Mouse (Mus musculus) erythroblast, embryonic 14.5 days (primary cell): ENCODE data around the gene Pdlim3. TPM values are rescaled to one million over a fixed set of nuclear protein-coding genes. Genes with fewer than 3 reads are reported as not detected.
"Not testable (repeated sequence)": the region's sequence is repeated elsewhere in the genome, so short reads cannot be mapped to it uniquely, and the experiment has no call there.

Experiments
- H3K27me3 ChIP-seq: 2 replicates; pipeline ENCODE4 v1.6.1; 2012; ENCODE audit warnings: inconsistent platforms; ENCODE audit not compliant: control insufficient read depth
- H3K36me3 ChIP-seq: 2 replicates; pipeline ENCODE4 v1.6.1; 2012; ENCODE audit warnings: mild to moderate bottlenecking, inconsistent platforms; ENCODE audit not compliant: control insufficient read depth
- H3K4me1 ChIP-seq: 2 replicates; pipeline ENCODE4 v1.6.1; 2012; ENCODE audit warnings: inconsistent platforms; ENCODE audit not compliant: control insufficient read depth
- H3K4me3 ChIP-seq: replicated peaks from 2 replicates; pipeline ENCODE3; 2012; ENCODE audit warnings: moderate library complexity, mild to moderate bottlenecking, inconsistent platforms
- H3K9me3 ChIP-seq: 2 replicates; pipeline ENCODE4 v1.6.1; 2012; ENCODE audit warnings: low read length, inconsistent platforms, mixed read lengths; ENCODE audit not compliant: control insufficient read depth
- GATA1 ChIP-seq: IDR thresholded peaks from 2 replicates; pipeline ENCODE4 v1.6.1; 2012; ENCODE audit warnings: low read length, inconsistent platforms, mixed read lengths
- TAL1 ChIP-seq: IDR thresholded peaks from 3 replicates; pipeline ENCODE4 v1.6.1; 2012; ENCODE audit warnings: low read length, inconsistent platforms, mixed read lengths
- polyA plus RNA-seq: library from polyadenylated mRNA; stranded (reverse); fragments of >175 nt; gene quantifications from 2 replicates; pipeline ENCODE4 v1.2.3, GENCODE M21; 2012

Pdlim3 gene
- polyA plus RNA-seq: not detected in 2 replicates

DNA sequence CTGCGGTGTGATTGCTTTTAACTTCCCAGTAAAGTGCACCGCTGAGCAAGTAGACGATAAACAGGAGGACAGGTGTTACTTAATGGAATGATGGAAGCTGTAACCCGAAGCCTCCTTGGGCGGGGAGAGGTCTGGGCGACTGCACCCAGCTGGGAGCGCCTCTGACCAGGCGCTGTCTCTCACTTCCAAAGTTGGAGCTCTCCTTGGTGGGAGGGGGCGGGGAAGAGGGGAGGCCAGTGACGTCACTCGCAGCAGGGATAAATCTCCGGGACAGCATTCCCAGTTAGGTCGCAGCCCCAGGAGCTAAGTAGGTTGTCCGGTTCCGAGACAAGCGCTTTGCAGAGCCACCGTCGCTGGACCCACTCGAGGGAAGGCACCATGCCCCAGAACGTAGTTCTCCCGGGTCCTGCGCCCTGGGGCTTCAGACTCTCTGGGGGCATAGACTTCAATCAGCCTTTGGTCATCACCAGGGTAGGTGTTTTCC is at the start of gene Pdlim3:
Gene Pdlim3, plus strand, starts transcription at position 260 of the 484 bp plus-strand sequence.
- Histone ChIP-seq H3K36me3 (no peaks in the 10 kb centered on the region), H3K4me1 (no peaks in the 10 kb centered on the region), H3K4me3 (no peak within 1 kb of the TSS), H3K9me3 (no peaks in the 10 kb centered on the region), H3K27me3 (peaks cover 19% of the 10 kb centered on the region)
- TF ChIP-seq TAL1 (no peak), GATA1 (no peak)

DNA sequence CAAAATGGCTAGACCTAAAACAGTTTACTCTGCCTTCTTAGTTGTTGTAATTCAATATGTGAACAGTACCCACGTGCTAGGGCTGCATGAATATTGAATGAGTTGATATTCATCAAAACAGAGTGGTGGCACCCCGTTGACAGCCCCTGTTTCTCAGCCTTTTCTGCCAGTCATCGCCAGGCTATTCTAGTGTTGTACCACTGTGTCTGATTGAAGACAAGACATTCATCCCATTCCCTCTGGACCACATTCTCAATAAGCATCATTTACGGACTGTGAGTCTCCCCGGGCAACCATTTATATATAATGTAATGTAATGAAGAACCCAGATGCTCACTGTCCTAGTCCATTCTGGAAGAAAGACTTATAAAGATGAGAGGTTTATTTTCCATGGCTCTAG is 42.0 kb upstream of the Pdlim3 start:
- Histone ChIP-seq H3K9me3 (peaks cover 6% of the 10 kb centered on the region; the same call in 1 of the 2 replicates), H3K4me1 (no peaks in the 10 kb centered on the region), H3K36me3 (no peaks in the 10 kb centered on the region), H3K27me3 (no peaks in the 10 kb centered on the region), H3K4me3 (no peak overlapping the region)
- TF ChIP-seq GATA1 (no peak), TAL1 (no peak)

DNA sequence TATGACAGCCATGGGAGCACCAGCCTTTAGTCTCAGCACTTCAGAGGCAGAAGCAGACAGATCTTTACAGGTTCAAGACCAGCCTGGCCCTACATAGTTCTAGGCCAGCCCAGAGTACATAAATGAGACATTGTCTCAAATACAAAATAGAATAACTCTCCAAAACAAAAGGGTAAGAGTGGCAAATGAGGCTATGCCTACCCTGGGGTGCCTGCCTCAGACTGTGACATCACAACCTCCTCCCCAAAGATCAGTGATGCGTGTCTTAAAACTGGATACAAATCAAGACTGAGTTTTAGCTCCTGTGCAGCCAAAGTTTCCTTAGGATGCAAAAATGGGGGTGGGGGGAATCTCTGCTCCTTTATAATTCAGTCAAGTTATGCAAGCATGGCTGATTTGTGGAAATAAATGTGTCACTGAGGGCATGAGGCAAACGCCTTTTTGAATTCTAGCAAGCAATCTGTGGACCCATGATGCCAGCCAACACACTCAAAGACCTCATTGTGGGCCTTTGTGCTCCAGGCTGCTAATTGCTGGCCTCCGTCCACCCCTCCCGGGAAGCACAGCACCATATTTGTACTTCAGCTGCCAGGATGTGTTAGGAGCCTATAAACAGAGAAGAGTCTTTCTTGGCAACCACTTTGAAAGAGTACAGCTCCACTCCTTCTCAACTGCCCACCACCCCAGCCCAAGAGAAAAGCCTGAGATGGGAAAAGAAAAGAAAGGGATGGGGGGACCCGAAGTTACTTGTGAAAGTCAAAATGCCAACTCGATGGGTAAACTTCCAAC is 41.0 kb upstream of the Pdlim3 start:
- Histone ChIP-seq H3K4me3 (no peak overlapping the region), H3K4me1 (no peaks in the 10 kb centered on the region), H3K9me3 (peaks cover 6% of the 10 kb centered on the region; the same call in 1 of the 2 replicates), H3K27me3 (no peaks in the 10 kb centered on the region), H3K36me3 (no peaks in the 10 kb centered on the region)
- TF ChIP-seq TAL1 (no peak), GATA1 (no peak)

DNA sequence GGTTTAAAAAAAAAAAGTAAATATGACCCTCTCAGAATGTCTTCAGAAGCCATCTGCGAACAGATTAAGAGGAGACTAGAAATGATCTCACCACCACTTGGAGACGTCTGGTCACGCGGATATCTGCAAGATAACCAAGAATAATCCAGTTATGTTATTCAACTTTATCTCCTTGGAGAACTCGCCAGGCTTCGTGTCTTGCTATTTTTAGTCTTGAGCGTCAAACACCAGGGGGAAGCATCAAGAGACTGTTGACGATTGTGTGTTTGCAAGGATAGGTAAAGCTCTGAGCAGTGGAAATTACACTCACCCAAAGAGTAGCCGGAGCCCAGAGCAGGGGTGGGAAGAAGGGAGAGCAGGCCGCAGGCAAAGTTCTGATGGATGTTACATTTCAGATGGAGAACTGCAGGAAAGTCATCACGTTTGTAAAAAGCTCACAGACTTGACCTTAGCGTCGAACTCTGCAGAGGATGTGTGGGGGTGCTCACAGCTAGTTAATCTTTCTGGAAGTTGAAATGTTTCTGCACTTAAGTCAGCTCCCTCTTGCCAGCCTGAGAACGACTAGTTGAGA is 40.3 kb upstream of the Pdlim3 start:
- H3K4me1 ChIP-seq: no peaks in the 10 kb centered on the region
- TF ChIP-seq TAL1: no peak
- no peak for TF ChIP-seq GATA1
- peaks cover 6% of the 10 kb centered on the region; the same call in 1 of the 2 replicates for H3K9me3 ChIP-seq
- no peak overlapping the region for H3K4me3 ChIP-seq
- no peaks in the 10 kb centered on the region for H3K27me3 ChIP-seq
- no peaks in the 10 kb centered on the region for H3K36me3 ChIP-seq

DNA sequence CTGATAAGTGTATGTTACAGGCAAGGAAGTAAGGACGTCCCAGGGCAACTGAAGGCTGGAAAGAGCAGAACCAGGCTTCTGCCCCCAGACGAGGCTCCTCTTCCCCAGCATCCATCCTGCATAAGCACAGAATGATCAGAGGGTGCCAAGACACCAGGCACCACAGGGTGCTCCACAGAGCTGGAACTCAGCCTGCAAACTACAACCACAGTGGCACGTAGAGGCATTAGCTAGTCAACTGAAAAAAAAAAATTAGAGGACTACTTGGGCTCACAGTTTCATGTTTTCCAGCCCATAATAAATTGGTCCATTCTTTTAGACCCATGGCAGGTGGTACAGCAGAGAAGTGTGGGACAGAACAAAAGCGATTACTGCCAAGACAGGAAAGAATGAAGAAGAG is 39.4 kb upstream of the Pdlim3 start:
- Histone ChIP-seq H3K4me1 (no peaks in the 10 kb centered on the region), H3K36me3 (no peaks in the 10 kb centered on the region), H3K27me3 (no peaks in the 10 kb centered on the region), H3K4me3 (no peak overlapping the region), H3K9me3 (peaks cover 6% of the 10 kb centered on the region; the same call in 1 of the 2 replicates)
- TF ChIP-seq GATA1 (no peak), TAL1 (no peak)

DNA sequence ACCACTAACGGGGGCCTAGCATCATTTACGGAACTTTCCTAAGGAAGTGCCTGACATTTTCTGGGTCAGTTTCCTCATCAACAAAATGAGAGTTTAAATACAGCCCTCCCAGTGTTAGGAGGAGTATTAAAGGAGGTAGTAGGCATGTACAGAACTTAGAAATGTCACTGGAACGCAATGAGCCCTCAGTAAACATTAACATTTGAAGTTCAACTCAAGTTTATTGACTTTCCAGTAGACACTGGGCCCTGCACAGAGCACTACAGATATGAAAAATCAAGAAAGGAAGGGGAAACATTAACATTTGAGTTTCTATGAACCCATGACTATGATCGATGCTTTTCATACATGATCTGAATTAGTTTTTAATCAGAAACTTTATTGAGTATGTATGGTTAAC is 30.1 kb upstream of the Pdlim3 start:
- Histone ChIP-seq H3K9me3 (no peaks in the 10 kb centered on the region), H3K27me3 (no peaks in the 10 kb centered on the region), H3K4me1 (no peaks in the 10 kb centered on the region), H3K4me3 (no peak overlapping the region), H3K36me3 (no peaks in the 10 kb centered on the region)
- TF ChIP-seq TAL1 (no peak), GATA1 (no peak)

DNA sequence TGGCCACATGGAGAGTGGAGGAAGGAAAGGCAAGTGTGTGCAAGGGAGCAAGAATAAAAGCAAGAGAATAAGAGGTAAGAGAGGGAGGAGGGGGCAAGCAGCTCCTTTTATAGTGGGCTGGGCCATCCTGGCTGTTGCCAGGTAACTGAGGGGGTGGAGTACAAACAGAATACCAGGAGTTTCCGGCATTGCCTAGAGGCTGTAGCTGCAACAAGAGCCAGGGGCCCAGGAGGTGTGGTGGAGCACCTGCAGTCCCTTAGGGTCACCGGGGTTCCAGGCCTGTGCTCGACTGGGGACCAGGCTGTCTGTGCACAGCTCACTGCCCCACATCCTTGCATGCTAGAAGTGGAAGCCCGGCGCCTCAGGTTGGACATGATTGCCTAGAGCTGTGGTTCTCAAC is 27.5 kb upstream of the Pdlim3 start:
- H3K36me3 ChIP-seq: no peaks in the 10 kb centered on the region

DNA sequence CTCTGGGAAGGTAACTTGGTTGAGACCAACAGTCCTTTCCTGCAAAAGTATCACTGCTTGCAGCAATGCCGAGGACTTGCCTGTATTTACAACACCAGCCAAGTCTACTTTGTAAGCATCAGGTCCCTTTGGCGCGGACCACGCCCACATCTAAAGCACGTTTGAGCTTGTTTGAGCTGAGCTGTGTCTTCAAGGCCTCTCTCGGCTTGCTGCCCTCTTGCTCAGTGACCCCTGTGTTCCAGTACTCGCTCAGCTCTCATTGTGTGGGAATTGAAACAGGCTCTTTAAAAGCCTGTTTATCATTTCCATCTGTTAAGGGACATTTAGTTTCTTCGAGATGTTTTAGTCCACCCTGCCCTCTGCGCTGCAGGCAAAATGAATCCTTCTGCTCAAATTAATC is 26.9 kb upstream of the Pdlim3 start:
- TF ChIP-seq TAL1 (no peak), GATA1 (no peak)

More for the DNA sequence above, 27.5 kb upstream of the Pdlim3 start:
- Histone ChIP-seq H3K9me3 (no peaks in the 10 kb centered on the region), H3K4me1 (no peaks in the 10 kb centered on the region), H3K4me3 (no peak overlapping the region), H3K27me3 (no peaks in the 10 kb centered on the region)
- TF ChIP-seq TAL1: no peak
- no peak for TF ChIP-seq GATA1

DNA sequence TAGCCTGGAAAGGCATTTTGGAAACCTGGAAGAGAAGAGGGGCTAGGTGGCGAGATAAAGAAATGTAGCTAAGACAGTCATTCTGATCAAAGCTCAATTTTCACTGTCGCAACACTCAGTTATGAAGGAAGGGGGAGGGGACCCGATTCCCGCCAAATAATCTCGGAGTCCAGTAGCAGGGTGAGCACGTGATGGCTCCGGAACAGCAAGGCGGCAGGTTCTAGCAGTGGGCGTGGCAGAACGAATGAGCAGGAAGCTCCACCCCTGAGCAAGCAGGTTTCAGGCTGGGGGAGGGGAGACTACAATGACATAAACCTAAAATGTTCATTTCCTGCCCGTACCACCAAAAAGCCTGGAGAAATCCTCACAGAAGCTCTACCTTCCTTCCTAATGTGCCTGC is 13.7 kb upstream of the Pdlim3 start:
- H3K36me3 ChIP-seq, H3K9me3 ChIP-seq, H3K4me3 ChIP-seq, H3K27me3 ChIP-seq, H3K4me1 ChIP-seq: not testable (repeated sequence)

More for the DNA sequence above, 26.9 kb upstream of the Pdlim3 start:
- H3K36me3 ChIP-seq: no peaks in the 10 kb centered on the region
- no peaks in the 10 kb centered on the region for H3K4me1 ChIP-seq
- no peak overlapping the region for H3K4me3 ChIP-seq
- no peaks in the 10 kb centered on the region for H3K27me3 ChIP-seq
- H3K9me3 ChIP-seq: no peaks in the 10 kb centered on the region

DNA sequence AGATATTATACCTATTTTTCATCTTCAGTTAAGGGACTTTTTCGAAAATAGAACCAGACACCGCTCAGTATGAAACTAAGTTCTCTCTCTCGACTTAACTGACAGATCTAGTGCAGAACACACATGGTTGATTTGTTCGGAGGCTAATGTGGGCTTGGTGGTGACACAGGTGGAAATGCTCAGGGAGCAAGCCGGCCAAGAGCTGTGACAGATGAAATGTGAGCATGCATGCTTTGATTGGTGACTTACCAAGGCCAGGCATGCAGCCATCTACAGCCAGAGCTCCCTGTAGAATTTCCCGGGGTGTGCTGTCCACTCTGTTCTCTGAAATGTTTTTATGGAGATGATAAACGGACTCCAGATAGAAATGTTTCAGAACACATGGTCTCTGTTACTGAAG is 13.2 kb upstream of the Pdlim3 start:
- Histone ChIP-seq H3K4me1 (no peaks in the 10 kb centered on the region), H3K4me3 (no peak overlapping the region), H3K9me3 (no peaks in the 10 kb centered on the region), H3K27me3 (no peaks in the 10 kb centered on the region), H3K36me3 (no peaks in the 10 kb centered on the region)
- TF ChIP-seq GATA1: no peak
- no peak for TF ChIP-seq TAL1
